Mouse (Mus musculus): ENCODE results near the gene Adap2.

Gene Adap2

DNA sequence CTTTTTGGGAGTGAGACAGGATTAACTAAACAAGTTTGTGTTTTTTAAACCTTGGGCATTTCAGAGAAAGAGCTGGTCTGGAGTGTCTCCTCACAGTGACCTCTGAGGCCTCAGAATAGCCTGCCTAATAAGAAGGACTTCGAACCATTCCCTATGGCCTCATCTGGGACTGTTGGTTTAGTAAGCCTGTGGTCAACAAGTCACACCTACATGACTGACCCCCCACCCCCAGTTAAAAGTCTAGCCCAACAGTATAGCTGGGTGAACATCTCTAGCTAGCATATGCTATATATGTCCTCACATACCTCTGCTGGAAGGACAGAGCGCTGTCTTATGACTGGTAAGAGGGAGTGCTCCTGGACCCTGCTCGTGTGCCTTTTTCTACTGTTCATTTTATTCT, 45.4 kb downstream of the Adap2 start:
- DNase-seq (ENCODE audit: low read depth, low spot score): no peak

DNA sequence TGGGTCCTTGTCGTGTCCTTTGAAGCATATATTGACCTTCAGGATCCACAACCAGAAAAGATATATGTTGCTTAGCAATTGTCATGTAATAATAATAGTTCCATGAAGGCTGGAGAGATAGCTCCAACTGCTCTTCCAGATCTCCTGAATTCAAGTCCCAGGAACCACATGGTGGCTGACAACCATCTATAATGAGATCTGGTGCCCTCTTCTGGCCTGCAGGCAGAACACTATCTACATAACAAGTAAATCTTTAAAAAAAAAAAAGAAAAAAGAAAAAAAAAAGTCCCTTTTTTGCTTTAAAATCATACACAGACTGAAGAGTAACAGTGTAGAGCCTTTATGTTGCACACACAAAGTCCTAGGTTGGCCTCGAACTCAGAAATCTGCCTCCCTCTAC, 45.9 kb downstream of the Adap2 start:
- peak; percentile 46 for DNase-seq (ENCODE audit: low read depth, low spot score)

DNA sequence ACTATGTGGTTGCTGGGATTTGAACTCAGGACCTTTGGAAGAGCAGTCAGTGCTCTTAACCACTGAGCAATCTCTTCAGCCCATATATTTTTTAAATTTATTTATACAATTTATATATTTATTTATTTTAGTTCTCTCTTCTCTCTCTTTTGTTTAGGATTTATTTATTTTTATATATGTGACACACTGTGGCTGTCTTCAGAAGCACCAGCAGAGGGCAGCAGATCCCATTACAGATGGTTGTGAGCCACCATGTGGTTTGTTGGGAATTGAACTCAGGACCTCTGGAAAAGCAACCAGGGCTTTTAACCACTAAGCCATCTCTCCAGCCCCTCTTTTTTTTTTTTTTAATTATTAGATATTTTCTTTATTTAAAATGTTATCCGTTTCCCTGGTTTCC, 46.4 kb downstream of the Adap2 start:
- peak; percentile 74 for DNase-seq (ENCODE audit: low read depth, low spot score)

DNA sequence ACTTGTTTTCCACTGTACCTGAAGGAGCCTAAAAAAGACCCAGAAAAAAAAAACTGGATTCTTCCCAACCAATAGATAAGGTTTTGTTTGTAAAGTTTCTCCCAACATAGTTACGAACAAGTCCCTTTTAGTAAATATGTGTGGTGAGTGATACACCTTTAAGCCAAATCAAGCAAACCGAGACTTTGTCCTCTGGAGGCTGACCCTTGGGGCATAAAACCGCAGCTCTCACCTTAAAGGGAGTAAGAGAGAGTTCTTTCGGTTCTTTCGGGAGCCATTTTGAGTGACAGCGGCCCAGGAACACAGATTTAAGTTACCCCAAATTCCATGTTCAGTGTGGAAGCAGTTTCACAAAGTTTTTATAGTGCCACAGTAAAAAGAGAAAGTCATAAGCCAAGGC, 48.4 kb downstream of the Adap2 start:
- DNase-seq (ENCODE audit: low read depth, low spot score): no peak

DNA sequence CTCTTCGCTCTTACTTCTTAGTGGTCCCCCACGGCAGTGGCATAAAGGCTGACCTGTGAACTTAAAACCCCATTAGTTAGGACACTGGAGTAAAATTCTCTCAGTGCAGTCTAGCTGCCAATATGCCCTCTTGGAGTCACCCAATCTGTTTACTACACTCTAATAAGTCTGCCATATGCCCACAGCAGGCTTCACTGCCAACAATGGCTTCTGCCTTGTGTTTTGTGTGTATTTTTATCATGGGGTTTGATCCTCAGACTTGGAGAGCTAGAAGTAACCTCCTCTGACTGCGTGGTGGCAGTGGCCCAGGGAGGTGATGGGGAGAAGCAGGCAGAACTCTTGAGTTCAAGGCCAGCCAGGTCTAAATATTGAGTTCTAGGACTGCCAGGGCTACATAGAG, 50.1 kb downstream of the Adap2 start:
- DNase-seq (ENCODE audit: low read depth, low spot score): no peak

DNA sequence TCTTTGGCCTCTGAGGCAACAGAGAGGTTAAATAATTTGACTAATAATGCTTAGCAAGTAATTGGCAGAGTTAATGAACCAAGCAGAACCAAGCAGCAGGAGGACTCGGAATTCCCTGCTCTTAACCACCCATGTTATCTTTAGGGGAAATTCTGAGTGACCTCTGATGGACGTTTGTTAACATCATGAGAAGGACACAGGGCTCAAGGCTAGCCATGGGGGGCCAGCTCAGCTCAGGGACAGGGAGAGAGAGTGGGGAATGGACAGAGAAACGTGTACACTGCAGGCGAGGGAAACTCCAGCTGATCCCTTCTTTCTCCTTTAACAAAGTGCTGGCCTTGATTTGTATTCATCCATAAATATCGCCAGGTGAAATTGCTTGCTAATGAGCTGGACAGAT, 51.0 kb downstream of the Adap2 start:
- no peak for DNase-seq (ENCODE audit: low read depth, low spot score)

DNA sequence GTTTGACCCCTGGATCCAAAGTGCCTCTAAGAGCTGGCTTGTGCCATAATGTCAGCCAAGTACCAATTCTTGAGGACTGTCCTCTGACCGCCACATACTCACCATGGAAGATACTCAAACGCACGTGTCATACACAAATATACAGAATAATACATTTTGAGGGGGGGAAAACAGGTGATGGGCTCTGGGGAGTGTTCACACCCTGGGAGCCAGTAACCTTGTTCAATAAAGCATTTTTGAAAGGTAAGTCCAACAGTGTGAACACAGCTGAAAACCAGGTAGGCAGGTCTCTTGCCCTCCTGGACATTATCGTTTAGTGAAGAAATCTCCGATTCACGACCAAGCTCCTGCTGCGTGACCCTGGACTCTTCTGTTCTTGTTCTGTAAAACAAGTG, 54.6 kb downstream of the Adap2 start:
- DNase-seq (ENCODE audit: low read depth, low spot score): no peak

DNA sequence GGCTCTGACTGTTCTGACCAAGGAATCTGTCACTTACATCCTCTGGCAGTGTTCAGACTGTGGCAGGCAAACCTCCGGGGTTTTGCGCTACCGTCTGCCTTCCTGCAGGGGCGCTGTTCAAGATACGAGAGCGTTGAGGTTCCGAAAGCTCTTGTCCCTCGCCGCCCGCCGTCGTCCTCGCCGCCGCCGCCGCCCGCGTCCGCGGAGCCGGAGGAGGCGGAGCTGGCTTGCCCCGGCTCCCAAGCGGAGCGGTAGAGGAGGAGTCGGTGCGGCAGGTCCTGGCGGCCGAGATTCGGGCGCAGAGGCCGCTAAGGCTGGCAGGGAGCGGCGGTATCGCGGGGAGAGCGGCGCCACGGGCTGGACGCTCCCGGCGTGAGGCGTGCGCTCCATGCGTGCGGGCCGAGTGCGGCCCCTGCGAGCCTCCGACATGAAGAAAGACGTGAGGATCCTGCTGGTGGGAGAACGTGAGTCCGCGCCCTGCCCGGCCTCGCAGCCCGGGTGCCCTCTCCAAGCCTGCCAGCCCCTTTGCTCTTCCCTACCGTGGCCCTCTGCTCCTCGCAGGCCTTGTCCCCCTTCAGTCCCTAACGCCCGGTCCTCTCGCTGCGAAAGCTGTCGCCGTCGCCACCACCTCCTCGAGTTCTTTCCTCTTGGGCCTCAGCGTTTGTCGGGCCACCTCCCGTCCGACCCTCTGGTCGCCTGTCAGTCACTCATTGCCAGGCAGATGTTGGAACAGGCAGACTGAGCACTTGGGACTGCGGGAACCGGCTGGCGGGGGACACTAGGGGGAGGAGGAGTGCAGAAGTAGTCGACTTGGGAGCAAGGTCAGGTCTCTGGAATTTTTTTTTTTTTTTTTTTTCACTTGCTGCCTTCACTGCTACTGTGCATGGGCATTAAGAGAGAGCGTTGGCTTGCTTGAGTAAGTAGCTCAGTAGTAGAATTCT, 55.2 kb downstream of the Adap2 start, which contains the start of gene Rhot1:
Gene Rhot1 (plus strand): TSS at position 160 of the 941 bp plus-strand sequence.
- DNase-seq (ENCODE audit: low read depth, low spot score): peak; percentile 94

DNA sequence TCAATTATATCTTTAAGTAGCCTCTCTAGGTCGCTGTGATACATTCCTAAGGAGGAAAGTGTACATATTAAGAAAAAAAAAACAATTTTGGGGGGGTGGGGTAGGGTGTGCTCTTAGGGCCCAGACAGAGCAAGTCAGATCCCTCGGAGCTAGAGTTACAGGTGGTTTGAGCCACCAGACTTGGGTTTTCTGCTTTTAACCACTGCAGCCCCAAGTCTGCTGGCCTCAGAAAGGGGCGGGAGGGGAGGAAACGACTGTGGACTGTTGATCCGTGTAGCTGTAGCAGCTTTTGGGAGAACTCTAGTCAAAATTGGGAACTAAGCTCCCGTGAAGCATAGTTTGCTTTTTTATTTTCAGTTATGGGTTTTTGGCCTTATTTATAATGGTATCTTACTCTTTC, 56.4 kb downstream of the Adap2 start:
- no peak for DNase-seq (ENCODE audit: low read depth, low spot score)

DNA sequence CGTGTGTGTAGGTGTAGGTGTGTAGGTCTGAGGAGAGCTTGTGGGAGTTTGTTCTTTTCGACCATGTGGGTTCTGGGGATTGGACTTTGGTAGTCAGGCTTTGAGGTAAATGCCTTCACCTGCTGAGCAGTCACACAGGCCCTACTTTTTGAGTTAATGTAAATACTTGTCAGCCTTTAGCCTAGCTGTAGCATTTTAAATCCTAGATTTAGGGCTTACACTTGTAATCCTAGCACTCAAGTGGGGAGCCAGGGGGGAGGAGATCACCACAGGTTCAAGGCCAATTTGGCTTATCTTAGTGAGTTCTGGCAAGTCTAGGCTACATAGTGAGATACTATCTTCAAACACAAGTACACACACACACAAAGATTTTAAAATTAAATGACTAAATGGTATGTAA, 58.4 kb downstream of the Adap2 start:
- DNase-seq (ENCODE audit: low read depth, low spot score): no peak

DNA sequence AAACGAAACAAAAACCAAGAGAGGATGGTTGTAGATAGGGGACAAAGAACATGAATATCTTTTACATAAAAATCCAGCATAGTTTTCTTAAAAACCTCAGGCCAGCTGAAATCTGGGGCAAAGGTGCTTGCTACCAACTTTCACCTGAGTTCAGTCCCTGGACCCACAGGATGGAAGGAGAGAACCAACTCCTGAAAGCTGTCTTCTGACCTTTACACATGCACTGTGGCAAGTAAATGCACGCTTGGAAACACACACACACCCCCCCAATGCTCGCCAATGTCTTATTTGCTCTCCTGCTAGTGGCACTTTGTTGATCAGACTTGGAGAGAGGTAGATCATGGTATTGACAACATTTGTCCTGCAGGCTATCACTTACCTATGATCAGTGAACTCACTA, 61.4 kb downstream of the Adap2 start:
- DNase-seq (ENCODE audit: low read depth, low spot score): no peak

DNA sequence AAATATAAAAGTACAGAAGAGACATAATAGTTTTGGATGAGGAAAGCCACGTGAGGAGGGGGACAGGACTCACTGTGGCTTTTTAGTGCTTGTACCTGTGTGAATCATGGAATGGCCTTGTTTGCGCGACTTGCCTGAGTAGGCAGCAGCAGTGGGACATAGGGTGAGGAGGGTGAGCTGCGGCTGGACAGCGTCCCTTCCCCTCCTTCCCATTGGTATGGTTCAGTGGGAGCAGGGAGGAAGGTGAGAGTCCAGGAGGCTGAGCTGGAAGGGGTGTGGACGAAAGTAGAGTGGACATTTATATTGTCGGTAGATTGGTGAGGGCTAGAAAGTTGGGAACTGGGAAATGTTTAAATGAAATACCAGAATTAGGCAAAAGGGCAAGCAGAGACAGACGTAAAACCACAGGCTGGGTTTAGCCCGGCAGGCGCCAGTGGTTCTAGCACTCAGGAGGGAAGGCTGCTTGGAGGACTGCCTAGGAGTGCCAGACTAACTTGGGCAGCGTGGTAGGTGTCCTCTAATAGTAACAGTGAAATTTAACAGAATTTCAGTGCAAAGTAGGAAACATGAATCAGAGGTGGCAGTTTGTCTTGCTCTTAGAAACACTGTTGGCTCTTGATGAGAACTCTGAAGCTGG, 64.9 kb downstream of the Adap2 start:
- DNase-seq (ENCODE audit: low read depth, low spot score): no peak
